ENCODE assay signal across 18 mouse cellular contexts in genomic region chr12:87236882-87237483, GRCm38 (mm10). TPM values are rescaled to one million over a fixed set of nuclear protein-coding genes. Genes with fewer than 3 reads are reported as not detected.
DNase-seq lines count a peak whose midpoint lies in the region; ATAC-seq and TF ChIP-seq lines count a peak whose summit lies in the region.
"Had no signal": no experiment of that assay in that cellular context is flagged by ENCODE, and none has a peak within 500 bp of the region (broad histone marks: within the 10 kb centered on the region; RNA-seq: fewer than 3 reads in every experiment).

No protein-coding gene starts in this region.

- H3K79me2 ChIP-seq in macrophage (ENCODE audit: inconsistent target): no peaks in the 10 kb centered on the region

- TF ChIP-seq CTCF in testis, adult 2 months (IDR thresholded peaks at IDR 0.05; ENCODE audit: control insufficient read depth, insufficient read depth, insufficient replicate concordance, low read depth, low read length): no peak

- peak overlapping the region; percentile 67 for H3K4me3 ChIP-seq in testis, adult 2 months (ENCODE audit: control insufficient read depth, low read depth, low read length)
- no peak overlapping the region for H3K4me3 ChIP-seq in macrophage (ENCODE audit: inconsistent target)
- no peak overlapping the region for H3K4me3 ChIP-seq in hindbrain, embryonic 13.5 days
- no peak overlapping the region for H3K4me3 ChIP-seq in forebrain, embryonic 12.5 days (replicated peaks)
- H3K4me3 ChIP-seq: embryonic facial prominence, embryonic 15.5 days; midbrain, embryonic 15.5 days had no signal

- no peak overlapping the region for H3K4me2 ChIP-seq in hindbrain, embryonic 13.5 days
- no peak overlapping the region for H3K4me2 ChIP-seq in forebrain, embryonic 12.5 days
- H3K4me2 ChIP-seq: embryonic facial prominence, embryonic 15.5 days; liver, embryonic 11.5 days; lung, embryonic 14.5 days; midbrain, embryonic 15.5 days had no signal

- no peaks in the 10 kb centered on the region for H3K9me3 ChIP-seq in hindbrain, embryonic 13.5 days
- no peaks in the 10 kb centered on the region for H3K9me3 ChIP-seq in forebrain, embryonic 12.5 days
- H3K9me3 ChIP-seq: embryonic facial prominence, embryonic 15.5 days; midbrain, embryonic 15.5 days had no signal

- H3K9ac ChIP-seq in hindbrain, embryonic 13.5 days: no peak overlapping the region
- H3K9ac ChIP-seq in forebrain, embryonic 12.5 days: no peak overlapping the region
- H3K9ac ChIP-seq: embryonic facial prominence, embryonic 15.5 days; lung, embryonic 14.5 days; midbrain, embryonic 15.5 days had no signal

- no peak overlapping the region for H3K27ac ChIP-seq in testis, adult 2 months (ENCODE audit: control insufficient read depth, insufficient read depth, low read depth, low read length)
- peak overlapping the region; percentile 25; the same call in 1 of the 2 replicates for H3K27ac ChIP-seq in macrophage
- no peak overlapping the region for H3K27ac ChIP-seq in hindbrain, embryonic 13.5 days
- H3K27ac ChIP-seq in forebrain, embryonic 12.5 days: no peak overlapping the region
- H3K27ac ChIP-seq: embryonic facial prominence, embryonic 15.5 days; midbrain, embryonic 15.5 days had no signal

- no peak for TF ChIP-seq POLR2A in testis, adult 2 months (IDR thresholded peaks at IDR 0.05; ENCODE audit: control insufficient read depth, low read depth, low read length)

- no peaks in the 10 kb centered on the region for H3K27me3 ChIP-seq in testis, adult 2 months (ENCODE audit: control insufficient read depth, insufficient read depth, low read length)
- no peaks in the 10 kb centered on the region for H3K27me3 ChIP-seq in hindbrain, embryonic 13.5 days
- H3K27me3 ChIP-seq in forebrain, embryonic 12.5 days: no peaks in the 10 kb centered on the region
- H3K27me3 ChIP-seq: embryonic facial prominence, embryonic 15.5 days; midbrain, embryonic 15.5 days had no signal

- peaks cover 9% of the 10 kb centered on the region for H3K36me3 ChIP-seq in testis, adult 2 months (ENCODE audit: control insufficient read depth, insufficient read depth, low read length)
- peaks cover 33% of the 10 kb centered on the region for H3K36me3 ChIP-seq in macrophage (ENCODE audit: inconsistent target)
- H3K36me3 ChIP-seq in hindbrain, embryonic 13.5 days: peaks cover 44% of the 10 kb centered on the region
- H3K36me3 ChIP-seq in forebrain, embryonic 12.5 days (replicated peaks): peaks cover 44% of the 10 kb centered on the region

- 18% methylated on average over 5 of the region's 5 CpGs for WGBS in macrophage (ENCODE audit: missing documents)
- WGBS in hindbrain, embryonic 13.5 days: 84% methylated on average over 5 of the region's 5 CpGs
- 92% methylated on average over 5 of the region's 5 CpGs for WGBS in forebrain, embryonic 12.5 days

- no peaks in the 10 kb centered on the region for H3K4me1 ChIP-seq in testis, adult 2 months (ENCODE audit: control insufficient read depth, insufficient read depth, low read length)
- no peaks in the 10 kb centered on the region for H3K4me1 ChIP-seq in hindbrain, embryonic 13.5 days (replicated peaks)
- no peaks in the 10 kb centered on the region for H3K4me1 ChIP-seq in forebrain, embryonic 12.5 days
- H3K4me1 ChIP-seq: embryonic facial prominence, embryonic 15.5 days; midbrain, embryonic 15.5 days had no signal

- DNase-seq in testis, postnatal 10 days (ENCODE audit: low spot score): no peak
- no peak for DNase-seq in frontal cortex, postnatal 25 days (ENCODE audit: low spot score in 2 of 2)
- DNase-seq: cerebellum, postnatal 10 days; embryo, embryonic 11 days; heart, adult 11 months; heart, postnatal 4 days; kidney, adult 9 months; left cerebral cortex, postnatal 4 days; lung, embryonic 14.5 days; thymus, adult 18-20 months had no signal

- ATAC-seq in activated CD4-positive, CD25-positive, alpha-beta regulatory T cell, adult 4 months: peak; percentile 52
- ATAC-seq in hindbrain, embryonic 13.5 days (ENCODE audit: low FRiP score): no peak
- no peak for ATAC-seq in forebrain, embryonic 12.5 days (ENCODE audit: low FRiP score)
- ATAC-seq: midbrain, embryonic 15.5 days had no signal

RNA-seq across cellular contexts. Expression of gene Noxred1, which starts 1.5 kb away (rescaled TPM):
- polyA plus RNA-seq in testis, adult 2 months (2012; rRNA removed): 68.5 and 75.4 TPM in 2 replicates
- polyA plus RNA-seq in activated CD4-positive, CD25-positive, alpha-beta regulatory T cell, adult 4 months (2017; shearing (Covaris generic)): 1 to 10 TPM in 1 of 2 experiments, under 1 TPM in 1; 0.64 to 1.2 TPM
- 10 to 100 TPM in 3 of 26 experiments, 1 to 10 TPM in 21, under 1 TPM in 1, not detected in 1; 1.00 to 15.3 (median 2.7) TPM for total RNA-seq in macrophage (2018; cell fraction: chromatin; rRNA removed)
- total RNA-seq in macrophage (2018; cell fraction: cytosol; rRNA removed): under 1 TPM; 0.05 to 0.35 (median 0.24) TPM
- total RNA-seq in macrophage (2018; cell fraction: nucleus; rRNA removed): 1 to 10 TPM in 19 of 26 experiments, under 1 TPM in 7; 0.54 to 8.8 (median 2.0) TPM
- polyA plus RNA-seq in macrophage (2018): 0.31 to 0.40 TPM (median 0.32 TPM) in 3 replicates
- polyA plus RNA-seq in hindbrain, embryonic 13.5 days (2015; fragmentation: Nextera tagmentation; extraction: Ambion mirVana): 1.6 and 2.1 TPM in 2 replicates
- 0.73 and 1.1 TPM in 2 replicates for polyA plus RNA-seq in forebrain, embryonic 12.5 days (2016; fragmentation: Nextera tagmentation; extraction: Ambion mirVana)

RNA-seq across cellular contexts. Expression of gene Vipas39, which starts 29.1 kb away (rescaled TPM):
- 19.8 and 22.1 TPM in 2 replicates for polyA plus RNA-seq in testis, adult 2 months (2012; rRNA removed)
- 10 to 100 TPM; 33.6 to 34.7 TPM for polyA plus RNA-seq in activated CD4-positive, CD25-positive, alpha-beta regulatory T cell, adult 4 months (2017; shearing (Covaris generic))
- total RNA-seq in macrophage (2018; cell fraction: chromatin; rRNA removed): 100 to 1,000 TPM in 20 of 26 experiments, 10 to 100 TPM in 6; 59.7 to 286 (median 145) TPM
- total RNA-seq in macrophage (2018; cell fraction: cytosol; rRNA removed): 100 to 1,000 TPM in 18 of 26 experiments, 10 to 100 TPM in 8; 86.9 to 143 (median 107) TPM
- 100 to 1,000 TPM in 10 of 26 experiments, 10 to 100 TPM in 16; 57.2 to 164 (median 87.3) TPM for total RNA-seq in macrophage (2018; cell fraction: nucleus; rRNA removed)
- polyA plus RNA-seq in macrophage (2018): 106 to 155 TPM (median 136 TPM) in 3 replicates
- 57.7 and 62.4 TPM in 2 replicates for polyA plus RNA-seq in hindbrain, embryonic 13.5 days (2015; fragmentation: Nextera tagmentation; extraction: Ambion mirVana)
- 59.7 and 62.0 TPM in 2 replicates for polyA plus RNA-seq in forebrain, embryonic 12.5 days (2016; fragmentation: Nextera tagmentation; extraction: Ambion mirVana)

RNA-seq across cellular contexts. Expression of gene Ahsa1, which starts 29.3 kb away (rescaled TPM):
- 47.8 and 50.4 TPM in 2 replicates for polyA plus RNA-seq in testis, adult 2 months (2012; rRNA removed)
- 100 to 1,000 TPM; 116 to 151 TPM for polyA plus RNA-seq in activated CD4-positive, CD25-positive, alpha-beta regulatory T cell, adult 4 months (2017; shearing (Covaris generic))
- 100 to 1,000 TPM in 3 of 26 experiments, 10 to 100 TPM in 23; 25.2 to 122 (median 54.0) TPM for total RNA-seq in macrophage (2018; cell fraction: chromatin; rRNA removed)
- total RNA-seq in macrophage (2018; cell fraction: cytosol; rRNA removed): 100 to 1,000 TPM; 179 to 317 (median 235) TPM
- total RNA-seq in macrophage (2018; cell fraction: nucleus; rRNA removed): 100 to 1,000 TPM in 12 of 26 experiments, 10 to 100 TPM in 14; 64.5 to 239 (median 97.0) TPM
- 198 to 597 TPM (median 364 TPM) in 3 replicates for polyA plus RNA-seq in macrophage (2018)
- 193 and 214 TPM in 2 replicates for polyA plus RNA-seq in hindbrain, embryonic 13.5 days (2015; fragmentation: Nextera tagmentation; extraction: Ambion mirVana)
- polyA plus RNA-seq in forebrain, embryonic 12.5 days (2016; fragmentation: Nextera tagmentation; extraction: Ambion mirVana): 204 and 205 TPM in 2 replicates

RNA-seq across cellular contexts. Expression of gene Tmed8, which starts 36.7 kb away (rescaled TPM):
- 2.9 and 3.3 TPM in 2 replicates for polyA plus RNA-seq in testis, adult 2 months (2012; rRNA removed)
- polyA plus RNA-seq in activated CD4-positive, CD25-positive, alpha-beta regulatory T cell, adult 4 months (2017; shearing (Covaris generic)): 1 to 10 TPM; 3.3 to 3.9 TPM
- 10 to 100 TPM; 11.2 to 49.5 (median 22.9) TPM for total RNA-seq in macrophage (2018; cell fraction: chromatin; rRNA removed)
- total RNA-seq in macrophage (2018; cell fraction: cytosol; rRNA removed): 10 to 100 TPM; 10.2 to 18.1 (median 15.9) TPM
- total RNA-seq in macrophage (2018; cell fraction: nucleus; rRNA removed): 10 to 100 TPM; 14.3 to 49.8 (median 26.7) TPM
- 6.6 to 15.5 TPM (median 11.6 TPM) in 3 replicates for polyA plus RNA-seq in macrophage (2018)
- 4.1 and 4.2 TPM in 2 replicates for polyA plus RNA-seq in hindbrain, embryonic 13.5 days (2015; fragmentation: Nextera tagmentation; extraction: Ambion mirVana)
- 6.0 and 6.4 TPM in 2 replicates for polyA plus RNA-seq in forebrain, embryonic 12.5 days (2016; fragmentation: Nextera tagmentation; extraction: Ambion mirVana)

RNA-seq across cellular contexts. Expression of gene Samd15, which starts 37.5 kb away (rescaled TPM):
- 20.3 and 27.1 TPM in 2 replicates for polyA plus RNA-seq in testis, adult 2 months (2012; rRNA removed)
- 1 to 10 TPM in 1 of 2 experiments, not detected in 1; 5.0 TPM for polyA plus RNA-seq in activated CD4-positive, CD25-positive, alpha-beta regulatory T cell, adult 4 months (2017; shearing (Covaris generic))
- total RNA-seq in macrophage (2018; cell fraction: chromatin; rRNA removed): 1 to 10 TPM in 19 of 26 experiments, under 1 TPM in 5, not detected in 2; 0.56 to 5.6 (median 2.0) TPM
- total RNA-seq in macrophage (2018; cell fraction: cytosol; rRNA removed): 1 to 10 TPM in 9 of 26 experiments, under 1 TPM in 17; 0.14 to 1.8 (median 0.83) TPM
- total RNA-seq in macrophage (2018; cell fraction: nucleus; rRNA removed): 1 to 10 TPM in 22 of 26 experiments, under 1 TPM in 3, not detected in 1; 0.35 to 3.8 (median 1.8) TPM
- 0.48 to 1.2 TPM (median 0.73 TPM) in 3 replicates for polyA plus RNA-seq in macrophage (2018)
- polyA plus RNA-seq in hindbrain, embryonic 13.5 days (2015; fragmentation: Nextera tagmentation; extraction: Ambion mirVana): 1.7 and 2.4 TPM in 2 replicates
- 1.4 and 1.7 TPM in 2 replicates for polyA plus RNA-seq in forebrain, embryonic 12.5 days (2016; fragmentation: Nextera tagmentation; extraction: Ambion mirVana)

Comparison
In these comparisons a context has a peak if more than half of its experiments do, and no peak if none do; other contexts are left out.
1. RNA of gene Noxred1, which starts 1.5 kb away (polyA plus RNA-seq): 68.5 to 75.4 TPM in testis, adult 2 months; 1.6 to 2.1 TPM in hindbrain, embryonic 13.5 days, 0.64 to 1.2 TPM in activated CD4-positive, CD25-positive, alpha-beta regulatory T cell, adult 4 months, 0.73 to 1.1 TPM in forebrain, embryonic 12.5 days and 0.31 to 0.40 TPM in macrophage; every median in the first group is over 10 times any median in the second.